Mouse (Mus musculus): ENCODE measurements at regions not wholly inside any gene's neighbourhood (a gene's known extent, or its start where the extent isn't known, plus 50 kb on each side); places are given as distances from the start of the nearest gene placed in this dataset.

DNA sequence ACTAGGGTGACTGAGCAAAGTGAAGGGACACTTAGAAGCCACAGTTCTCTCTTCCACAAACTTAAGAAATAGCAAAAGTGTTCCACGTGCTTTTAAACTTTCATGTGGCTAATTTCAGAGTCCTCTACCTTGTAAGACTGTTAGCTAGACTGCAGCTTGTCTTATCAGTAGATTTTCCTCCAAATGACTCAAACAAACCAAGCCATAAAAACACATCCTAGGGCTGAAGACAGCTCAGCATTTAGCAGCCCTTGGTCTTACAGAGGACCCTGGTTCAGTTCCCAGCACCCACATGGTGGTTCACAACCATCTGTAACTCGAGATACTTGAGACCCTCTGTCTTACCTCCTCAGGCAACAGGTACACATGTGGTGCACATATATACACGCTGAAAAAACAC is 209.9 kb upstream of the Klf14 start:
- DNase-seq, result no peak

DNA sequence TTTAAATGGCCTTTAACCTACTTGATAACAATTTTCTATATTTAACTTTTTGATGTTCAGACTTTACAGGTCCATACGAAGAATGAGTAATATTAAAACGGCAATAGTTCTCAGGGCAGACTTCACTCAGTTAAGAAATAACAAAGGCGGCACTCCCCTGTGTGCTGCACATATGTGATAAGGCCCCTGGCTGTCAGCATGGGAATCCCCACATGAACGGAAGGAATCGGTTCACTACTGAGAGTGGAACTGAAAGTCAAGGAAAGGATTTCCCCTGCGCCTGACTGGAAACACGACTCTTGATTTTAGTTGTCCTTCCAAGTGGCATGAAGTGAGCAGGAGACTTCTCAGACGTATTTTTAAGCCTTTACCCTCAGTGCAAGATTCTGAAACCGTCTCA is 210.5 kb upstream of the Klf14 start:
- no peak for DNase-seq

DNA sequence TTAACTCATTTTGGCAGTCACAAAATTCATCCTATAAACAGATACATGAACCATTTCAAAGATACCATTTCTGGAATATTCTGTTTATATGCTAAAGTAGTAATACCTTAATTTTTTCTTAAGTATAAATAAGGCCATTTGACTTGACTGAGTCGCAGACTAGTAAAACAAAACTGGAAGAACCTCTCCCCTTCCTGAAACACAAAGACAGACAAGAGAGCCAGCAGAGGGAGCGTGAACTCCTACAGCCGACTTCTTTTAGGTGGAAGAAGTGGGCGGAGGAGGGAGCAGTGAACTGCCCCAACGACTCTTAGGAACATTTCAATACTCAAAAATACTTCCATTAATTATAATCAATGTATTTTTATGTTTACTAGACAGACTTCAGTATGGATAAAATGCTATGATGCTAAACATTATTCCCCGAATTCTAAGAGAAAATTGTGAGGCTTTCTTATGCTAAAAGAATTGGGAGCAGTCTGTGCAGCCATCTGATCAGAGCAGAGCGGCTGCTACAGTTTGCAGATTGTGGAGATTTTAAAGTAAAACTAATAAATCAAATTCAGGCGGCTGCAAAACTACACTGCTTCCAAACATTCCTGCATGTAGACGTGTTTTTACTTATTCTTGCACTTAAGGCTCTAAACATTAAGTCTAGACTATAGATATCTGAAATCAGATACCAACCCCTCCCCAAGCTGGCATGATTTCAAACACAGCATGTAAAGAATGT is 211.2 kb upstream of the Klf14 start:
- DNase-seq, result no peak

DNA sequence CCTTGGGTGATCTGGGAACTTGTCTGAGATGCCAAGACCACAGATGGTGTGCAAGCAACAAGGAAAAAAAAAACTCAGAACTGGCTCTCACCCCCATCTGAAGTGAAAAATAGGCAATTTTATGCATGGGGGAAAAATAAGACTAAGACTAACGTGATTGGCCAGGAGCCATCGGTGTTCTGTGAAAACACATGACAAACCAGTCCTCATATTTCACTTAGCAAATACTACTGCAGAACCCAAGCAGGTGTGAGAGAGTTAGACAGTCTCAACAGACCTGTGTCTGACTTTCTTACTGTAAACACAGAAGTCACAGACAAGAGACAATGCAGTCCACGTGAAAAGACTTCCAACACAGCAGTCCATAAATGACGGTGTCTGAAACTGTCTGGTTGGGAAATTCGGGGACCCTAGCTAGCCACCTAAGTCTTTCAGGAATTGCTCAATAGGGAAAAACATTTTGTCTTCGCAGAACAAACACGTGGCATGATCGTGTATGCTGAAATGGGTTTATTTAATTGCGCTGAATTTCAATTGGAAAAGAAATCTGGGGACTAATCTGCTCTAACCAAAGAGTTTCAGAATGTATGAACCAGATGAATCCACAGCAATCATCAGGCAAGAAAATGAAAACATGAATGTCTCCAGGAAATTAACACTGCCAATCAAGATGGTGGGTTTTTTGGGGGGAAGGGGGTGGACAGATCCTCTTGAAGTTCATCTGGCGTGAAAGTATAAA is 213.1 kb upstream of the Klf14 start:
- DNase-seq, result no peak

DNA sequence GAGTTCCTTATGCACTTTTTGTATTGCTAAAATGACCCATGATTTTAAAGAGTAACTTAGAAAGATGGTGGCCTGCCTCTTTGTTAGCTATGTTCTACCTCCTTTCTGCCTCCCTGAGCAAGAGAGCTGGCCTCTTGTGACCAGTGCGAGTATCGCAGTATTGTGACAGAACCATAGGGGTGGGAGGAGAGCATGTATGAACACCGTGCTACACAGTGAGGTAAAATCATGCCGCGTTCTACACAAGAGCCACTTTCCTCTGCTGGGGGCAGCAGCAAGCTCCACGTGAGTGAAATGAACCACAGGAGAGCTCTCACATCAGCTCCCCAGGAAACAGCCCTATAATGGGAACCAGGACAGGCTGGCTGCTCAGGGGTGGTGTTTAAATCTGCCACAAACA is 216.9 kb upstream of the Klf14 start:
- no peak for DNase-seq

DNA sequence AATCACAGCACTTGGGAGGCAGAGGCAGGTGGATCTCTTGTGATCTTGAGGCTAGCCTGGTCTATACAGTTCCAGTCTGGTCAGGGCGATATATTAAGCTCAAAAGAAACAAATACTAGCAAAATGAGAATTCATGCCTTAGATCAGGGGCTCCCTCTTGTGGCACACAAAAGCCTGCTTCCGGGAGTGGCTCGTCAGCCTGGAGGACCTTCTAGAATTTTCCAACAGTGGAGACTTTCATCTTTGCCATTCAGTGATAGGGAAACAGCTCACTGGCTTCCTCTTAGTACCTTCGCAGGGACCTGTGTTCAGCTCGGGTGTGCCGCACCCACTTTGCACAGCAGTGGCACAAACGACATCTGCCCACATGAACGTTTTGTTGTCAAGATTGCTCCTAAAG is 217.5 kb upstream of the Klf14 start:
- DNase-seq, result peak; percentile 43

DNA sequence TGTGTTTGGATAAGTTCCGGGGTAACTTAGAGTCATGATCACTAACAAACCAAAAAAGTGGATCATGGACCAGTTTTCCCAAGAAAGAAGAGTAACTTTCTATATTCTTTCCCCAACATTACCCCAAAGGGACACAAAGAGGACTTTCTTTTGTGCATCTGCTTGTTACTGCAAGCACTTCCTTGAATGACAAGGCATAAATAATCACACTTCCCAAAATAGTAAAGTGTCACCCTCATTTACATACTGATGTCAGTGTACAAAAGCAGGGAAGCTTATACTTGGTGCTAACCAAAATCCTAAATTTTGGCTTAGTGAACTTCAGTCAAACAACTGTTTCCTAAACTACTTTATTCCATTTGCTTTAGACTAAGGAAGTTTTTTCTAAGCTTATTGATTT is 218.0 kb upstream of the Klf14 start:
- DNase-seq, result no peak

DNA sequence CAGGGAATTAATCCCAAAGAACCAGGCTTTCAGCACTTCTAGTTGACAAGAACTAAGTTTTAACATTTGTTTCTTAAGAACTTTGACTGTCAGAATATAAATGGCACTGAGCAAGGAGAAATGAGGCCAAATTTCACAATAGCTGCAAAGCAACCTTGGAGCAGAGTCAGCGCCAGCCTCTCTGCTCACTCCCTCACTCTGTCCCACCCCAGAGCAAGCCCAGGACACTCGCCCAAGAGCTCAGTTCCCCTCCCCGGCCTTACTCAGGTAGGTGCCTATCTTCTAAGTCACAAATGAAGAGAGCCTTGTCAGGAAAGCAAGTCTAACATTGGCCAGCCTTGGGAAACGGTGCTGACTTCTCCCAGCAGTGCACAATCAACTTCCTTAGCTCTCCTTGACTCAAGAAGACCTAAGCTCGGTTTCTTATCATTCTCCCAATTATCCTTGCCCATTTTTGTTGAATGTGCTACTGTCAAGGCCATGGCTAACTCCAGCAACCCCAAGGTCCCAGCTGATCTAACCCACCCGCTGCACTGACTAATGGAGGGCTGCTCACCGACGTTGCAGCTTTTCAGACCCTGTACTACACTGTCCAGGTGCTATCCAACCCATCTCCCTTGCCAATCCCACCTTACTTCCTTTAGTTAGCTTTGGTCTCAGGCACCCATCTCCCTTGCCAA is 219.5 kb upstream of the Klf14 start:
- peak; percentile 54 for DNase-seq

DNA sequence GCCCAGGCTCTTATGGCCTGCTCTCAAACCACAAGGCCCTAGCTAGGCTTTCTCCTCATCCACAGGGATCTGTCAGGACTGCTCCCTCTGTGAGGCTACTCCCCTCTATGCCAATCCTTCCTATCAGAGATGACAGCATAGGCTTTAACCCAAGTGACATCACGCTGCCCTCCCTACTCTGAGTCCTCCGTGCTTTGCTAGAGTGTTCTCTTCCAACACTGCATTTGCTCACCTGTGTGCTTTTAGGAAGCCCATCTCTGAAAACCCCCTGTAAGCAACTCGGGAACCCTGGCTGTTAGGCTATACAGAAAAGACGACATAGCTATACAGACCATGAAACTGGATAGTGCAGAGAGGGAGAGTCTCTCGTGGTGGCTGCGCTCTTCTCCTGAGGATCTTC is 216.3 kb upstream of the Mkln1 start:
- no peak for DNase-seq

DNA sequence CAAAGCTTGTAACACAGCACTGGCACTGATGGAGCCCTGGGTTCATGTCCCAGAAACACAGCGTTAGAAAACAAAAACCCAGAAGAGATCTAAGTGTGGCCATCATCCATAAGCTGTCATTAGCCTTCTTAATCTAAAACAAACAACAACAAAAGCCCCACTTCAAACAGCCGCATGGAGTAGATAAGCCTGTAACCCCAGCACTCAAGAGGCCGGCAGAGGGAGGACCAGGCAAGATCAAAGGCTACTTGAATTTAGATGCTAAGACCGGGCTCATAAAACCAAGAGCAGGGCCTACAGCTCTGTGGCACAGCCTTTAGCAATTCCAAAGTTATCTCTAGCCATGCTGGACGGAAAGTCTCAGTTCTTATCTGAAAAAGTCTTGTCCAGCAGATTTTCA is 215.4 kb upstream of the Mkln1 start:
- DNase-seq, result no peak

DNA sequence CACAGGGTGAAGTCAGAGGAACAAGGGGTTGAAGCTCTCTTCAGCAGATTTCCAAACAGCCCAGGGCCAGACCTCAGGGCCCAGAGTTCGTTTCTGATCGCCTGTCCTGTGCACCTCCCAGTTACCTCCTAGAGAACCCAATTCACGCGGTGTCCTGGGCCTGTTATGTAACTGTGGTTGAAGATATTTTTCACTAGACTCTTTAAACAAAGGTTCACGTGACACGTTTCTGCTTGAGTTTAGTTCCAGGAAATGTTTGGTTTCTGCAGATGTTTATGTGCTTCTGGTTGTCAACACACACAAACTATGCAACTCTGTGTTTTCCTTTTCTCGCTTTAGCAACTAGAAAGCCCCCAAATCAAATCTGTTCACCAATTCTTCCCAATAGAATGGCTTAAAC is 214.0 kb upstream of the Mkln1 start:
- peak; percentile 83 for DNase-seq

DNA sequence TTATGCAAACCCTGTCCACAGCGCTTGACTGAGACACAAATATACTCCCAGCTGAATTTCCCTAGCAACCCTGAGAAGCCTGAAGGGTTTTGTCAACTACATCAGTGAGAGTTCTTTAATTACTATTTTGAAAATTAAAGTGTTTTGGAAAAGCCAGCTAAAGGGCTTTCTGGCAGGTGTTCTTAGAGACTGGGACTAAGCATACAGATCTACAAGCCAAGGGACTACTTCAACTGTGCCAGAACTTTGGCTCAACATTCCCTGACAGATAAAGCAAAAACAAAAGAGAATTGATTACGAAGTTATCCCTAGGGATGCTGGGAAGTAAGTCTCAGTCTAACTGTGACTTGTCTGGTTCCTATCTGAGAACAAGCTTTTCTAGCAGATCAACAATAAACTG is 213.4 kb upstream of the Mkln1 start:
- DNase-seq, result peak; percentile 42

DNA sequence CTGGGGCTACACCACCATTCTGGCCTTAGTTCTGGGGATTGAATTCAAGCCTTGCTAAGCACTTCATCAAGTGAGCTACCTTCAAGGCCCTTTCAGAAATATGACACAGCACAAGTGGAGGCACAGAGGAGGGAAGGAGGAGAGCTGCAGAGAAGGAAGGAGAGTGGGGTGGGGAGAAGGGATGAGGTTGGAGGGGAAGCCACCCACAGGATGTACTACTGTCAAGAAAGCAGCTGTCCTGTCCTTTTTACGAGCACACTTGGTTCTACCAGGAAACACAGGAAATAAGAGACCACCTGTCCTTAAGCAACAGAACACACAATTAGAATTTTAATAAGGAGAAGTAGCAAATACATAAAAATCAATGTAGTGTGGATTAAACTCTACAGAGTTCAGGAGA is 210.5 kb upstream of the Mkln1 start:
- DNase-seq, result no peak

DNA sequence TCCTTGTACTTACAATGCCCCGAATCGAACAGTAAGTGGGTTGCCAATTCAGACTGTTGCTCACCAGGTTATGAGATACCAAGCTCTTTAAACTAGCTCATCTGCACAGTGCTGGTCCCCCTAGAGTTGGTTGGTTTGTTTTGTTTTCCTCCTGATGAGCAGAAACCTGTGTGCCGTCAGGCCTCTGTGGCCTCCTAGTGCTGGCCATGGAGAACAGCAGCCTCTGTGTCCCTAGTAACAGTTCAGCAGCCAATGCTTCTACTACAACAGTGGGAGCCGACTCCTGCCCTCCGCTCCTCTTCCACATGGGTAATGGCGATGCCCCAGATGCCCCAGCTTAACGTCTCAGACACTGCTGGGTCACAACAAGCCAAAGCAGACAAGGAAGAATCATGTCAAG is 209.5 kb upstream of the Mkln1 start:
- DNase-seq, result no peak

DNA sequence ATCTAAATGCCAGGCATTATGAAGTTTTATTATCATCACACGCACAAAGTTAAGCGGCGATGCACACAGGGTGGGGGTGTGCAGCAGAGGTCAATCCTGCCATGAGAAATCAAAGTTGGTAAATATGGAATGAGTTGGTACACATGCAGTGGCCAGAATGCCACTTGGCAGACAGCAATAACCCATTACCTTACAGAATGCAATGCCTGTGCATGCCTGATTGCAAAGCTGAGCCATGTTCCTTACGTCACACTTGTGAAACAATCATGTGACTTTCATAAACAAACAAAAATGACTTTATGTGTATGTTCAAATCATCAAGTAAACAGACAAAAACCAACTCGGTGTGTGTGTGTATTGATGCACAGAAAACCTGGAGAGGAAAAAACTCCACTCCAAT is 208.5 kb upstream of the Mkln1 start:
- DNase-seq, result no peak

DNA sequence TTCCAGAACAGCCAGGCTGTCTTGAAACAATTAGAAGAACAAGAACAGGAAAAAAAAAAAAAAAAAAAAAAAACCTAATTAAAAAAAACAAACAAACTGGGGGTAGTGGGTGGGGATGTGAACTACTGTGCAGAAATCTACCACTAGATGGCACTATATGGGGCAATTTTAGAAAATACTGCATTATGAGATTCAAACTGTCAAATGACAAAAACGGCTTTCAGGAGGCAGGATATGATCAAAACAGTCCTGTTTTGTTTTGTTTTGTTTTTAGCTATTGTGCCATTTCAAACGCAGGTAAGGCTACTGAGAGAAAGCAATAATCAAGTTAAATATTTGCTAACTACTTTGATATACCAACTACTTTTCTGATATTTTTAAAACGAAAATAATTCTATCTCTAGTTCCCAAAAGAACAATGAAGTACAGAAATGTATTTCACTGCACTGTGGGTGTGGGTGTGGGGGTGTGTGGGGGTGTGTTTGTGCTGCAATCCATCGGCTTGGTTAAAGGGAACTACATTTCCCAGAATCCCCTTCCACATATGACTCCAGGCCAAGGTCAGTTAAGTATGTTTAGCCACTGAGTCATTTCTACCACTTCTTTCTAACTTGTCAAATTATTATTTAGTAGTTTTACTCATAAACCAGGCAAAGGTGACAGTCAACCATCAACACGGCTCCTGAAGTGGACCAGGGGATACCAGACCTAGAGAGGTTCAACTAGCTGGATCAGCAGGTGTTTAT is 207.7 kb upstream of the Mkln1 start:
- DNase-seq, result peak; percentile 61

DNA sequence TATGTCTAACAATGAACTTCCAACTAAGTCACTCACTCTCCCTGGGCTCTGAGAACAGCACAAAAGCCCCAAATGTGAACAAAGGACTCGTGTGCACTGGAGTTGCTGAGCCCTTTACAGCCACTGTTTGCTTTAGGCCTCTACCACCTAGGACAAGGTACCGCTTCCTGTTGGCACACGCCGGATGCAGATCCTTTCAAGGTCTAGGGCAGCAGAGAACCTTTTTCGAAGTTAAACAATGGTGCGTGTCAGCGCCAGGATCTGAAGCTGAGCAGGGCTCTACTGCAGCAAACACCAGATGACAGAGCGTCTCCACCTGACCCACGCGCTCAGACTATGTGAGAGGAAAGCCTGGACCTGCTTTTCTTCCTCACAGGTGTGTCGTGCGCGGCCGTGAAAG is 207.0 kb upstream of the Mkln1 start:
- DNase-seq, result peak; percentile 48

DNA sequence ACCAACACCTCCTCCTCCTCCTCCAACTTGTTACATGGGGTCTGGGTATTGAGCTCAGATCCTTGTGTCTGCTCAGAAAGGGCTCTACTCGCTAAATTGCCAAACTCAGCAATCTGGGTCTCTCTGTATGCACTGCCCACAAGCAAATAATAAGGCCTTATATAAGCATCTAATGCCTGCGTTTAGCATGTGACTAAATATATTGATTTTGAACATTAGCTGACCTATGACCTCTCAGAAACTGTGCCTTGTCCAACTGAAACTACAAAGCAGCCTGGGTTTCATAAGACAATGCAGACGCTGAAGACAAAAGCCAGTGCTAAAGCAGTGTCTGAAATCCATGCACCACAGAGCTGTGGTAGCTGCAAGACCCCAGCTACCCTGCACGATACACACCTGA is 206.3 kb upstream of the Mkln1 start:
- no peak for DNase-seq

DNA sequence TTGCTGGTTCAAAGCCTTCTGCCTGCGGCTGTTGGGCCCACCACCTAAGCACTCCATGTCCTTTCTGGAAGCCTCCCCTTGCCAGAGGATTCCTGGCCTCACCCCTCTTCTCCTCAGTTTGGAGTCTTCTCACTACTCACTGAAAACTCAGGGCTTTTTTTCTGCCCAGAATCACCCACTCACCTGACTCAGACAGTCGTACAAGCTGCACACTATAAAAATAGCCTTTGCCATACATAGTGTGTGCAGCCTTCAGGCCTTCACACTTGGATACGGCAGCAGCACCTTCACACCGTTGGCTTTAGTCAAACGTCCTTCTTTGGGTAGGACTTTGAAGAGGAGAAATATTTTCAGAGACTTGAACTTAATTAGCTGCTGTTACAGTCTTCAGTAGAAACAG is 205.3 kb upstream of the Mkln1 start:
- DNase-seq, result no peak

DNA sequence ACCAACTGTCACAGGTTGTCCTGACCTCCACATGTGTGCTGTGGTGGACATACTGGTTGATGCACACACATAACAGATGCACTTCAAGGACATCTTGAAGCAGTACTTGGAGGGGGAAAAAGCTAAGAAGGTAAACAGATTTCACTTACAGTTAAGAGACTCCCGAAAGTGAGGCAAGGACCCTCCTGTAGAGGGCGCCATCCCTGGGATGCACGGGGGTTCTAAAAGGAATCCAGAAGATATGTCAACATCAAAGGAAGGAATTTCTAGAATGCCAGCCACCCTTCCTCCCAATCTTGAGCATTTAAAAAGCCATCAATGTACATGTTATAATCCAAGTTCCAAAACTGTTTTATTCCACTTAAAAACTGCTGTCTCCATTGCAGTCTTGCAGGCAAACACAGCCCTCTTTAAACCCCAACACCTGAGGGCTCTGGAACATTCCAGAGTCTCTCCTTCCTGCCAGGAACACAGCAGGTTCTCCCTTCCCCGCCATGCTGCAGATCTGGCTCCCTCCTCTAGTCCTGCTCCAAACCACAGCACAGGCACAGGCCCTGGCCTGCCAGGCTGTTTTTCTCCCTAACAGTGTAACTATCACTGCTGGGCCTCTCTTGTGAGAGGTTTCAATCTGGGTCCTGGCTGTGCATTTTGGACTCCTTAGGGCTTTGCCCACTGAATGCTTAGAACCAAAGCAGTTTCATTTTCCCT is 200.8 kb upstream of the Mkln1 start:
- no peak for DNase-seq

DNA sequence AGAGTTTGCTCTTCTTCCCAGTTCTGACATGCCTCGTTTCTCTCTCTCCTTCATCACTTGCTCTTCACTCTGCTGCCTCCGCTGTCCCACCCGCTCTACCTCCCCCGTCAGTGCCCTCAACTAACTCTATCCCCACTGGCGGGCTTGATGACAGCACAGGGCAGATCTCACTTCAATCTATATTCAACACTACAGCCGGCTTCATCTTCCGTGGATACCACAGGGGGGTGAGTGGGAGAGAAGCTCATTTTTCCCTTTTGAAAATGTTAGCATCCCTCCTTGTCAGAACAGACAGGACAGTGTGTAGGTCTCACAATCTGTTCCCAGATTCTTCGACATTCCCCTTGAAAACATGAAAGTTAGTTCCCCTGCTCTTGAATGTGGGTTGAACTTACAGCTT is 200.2 kb upstream of the Mkln1 start:
- no peak for DNase-seq

DNA sequence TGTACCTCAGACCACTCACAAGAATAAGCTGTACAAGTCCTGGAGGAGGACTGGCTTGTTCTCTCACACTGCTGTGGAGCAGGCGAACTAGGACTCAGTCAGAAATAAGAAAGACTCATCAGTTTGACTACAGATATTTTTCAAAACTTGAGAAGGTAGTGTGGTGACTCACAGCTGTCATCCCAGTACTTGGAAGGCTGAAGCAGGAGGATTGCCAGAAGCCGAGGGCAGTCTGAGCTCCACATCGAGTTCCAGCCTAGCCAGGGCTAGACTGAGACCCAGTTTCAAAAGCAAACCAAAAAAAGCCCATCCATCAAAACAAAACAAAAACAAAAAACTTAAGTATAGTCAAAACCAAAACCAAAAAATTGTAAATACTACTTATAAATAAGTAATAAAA is 197.8 kb upstream of the Mkln1 start:
- no peak for DNase-seq

Data from lung, postnatal 36 days (tissue).